Mouse (Mus musculus): ENCODE measurements around the gene Zbp1. TPM values are rescaled to one million over a fixed set of nuclear protein-coding genes. Genes with fewer than 3 reads are reported as not detected.

Zbp1 gene
- polyA plus RNA-seq, 1 experiment from 2014 or later = not detected

GRCm38 (mm10) chr2:173251133-173251532 lies 32.4 kb upstream of the Zbp1 start:
- H3K27ac ChIP-seq (replicated peaks in 1 of 2; ENCODE audit: control insufficient read depth in 1 of 2, insufficient read depth in 1 of 2, low read depth in 2 of 2, low read length in 2 of 2) = peak overlapping the region; percentile 30 to 78; a peak in 3 of 4 replicates
- H3K9ac ChIP-seq (ENCODE audit: low read length) = peak overlapping the region; percentile 58; the same call in 1 of the 2 replicates
- no peak overlapping the region for H3K4me3 ChIP-seq (ENCODE audit: control insufficient read depth in 1 of 2, insufficient read depth in 1 of 2, low read depth in 1 of 2, low read length in 2 of 2)
- no peaks in the 10 kb centered on the region for H3K27me3 ChIP-seq (ENCODE audit: control insufficient read depth, insufficient read depth, low read length)
- H3K4me1 ChIP-seq (ENCODE audit: control insufficient read depth in 2 of 2, insufficient read depth in 2 of 2, low read length in 2 of 2) = peaks cover 80 to 97% of the 10 kb centered on the region in 2 experiments
- no peaks in the 10 kb centered on the region for H3K36me3 ChIP-seq (ENCODE audit: control insufficient read depth, insufficient read depth, low read length)
- no peak for ATAC-seq (ENCODE audit: insufficient number of reproducible peaks, insufficient read depth, low FRiP score, low read depth)
- H3K9me3 ChIP-seq (ENCODE audit: control insufficient read depth, low read length) = no peaks in the 10 kb centered on the region
- whole genome bisulfite sequencing = 42% methylated on average over 7 of the region's 7 CpGs
- peak overlapping the region; percentile 41; the same call in 1 of the 2 replicates for H3K4me2 ChIP-seq (ENCODE audit: low read length)

GRCm38 (mm10) chr2:173250411-173250810 lies 31.7 kb upstream of the Zbp1 start:
- WGBS = 13% methylated on average over 2 of the region's 2 CpGs
- no peak overlapping the region for H3K4me3 ChIP-seq (ENCODE audit: control insufficient read depth in 1 of 2, insufficient read depth in 1 of 2, low read depth in 1 of 2, low read length in 2 of 2)
- H3K9ac ChIP-seq (ENCODE audit: low read length) = peak overlapping the region; percentile 58; the same call in 1 of the 2 replicates
- no peaks in the 10 kb centered on the region for H3K9me3 ChIP-seq (ENCODE audit: control insufficient read depth, low read length)
- no peaks in the 10 kb centered on the region for H3K36me3 ChIP-seq (ENCODE audit: control insufficient read depth, insufficient read depth, low read length)
- peak; percentile 62 for ATAC-seq (ENCODE audit: insufficient number of reproducible peaks, insufficient read depth, low FRiP score, low read depth)
- peak overlapping the region; percentile 41 for H3K4me2 ChIP-seq (ENCODE audit: low read length)
- no peaks in the 10 kb centered on the region for H3K27me3 ChIP-seq (ENCODE audit: control insufficient read depth, insufficient read depth, low read length)
- peaks cover 77 to 96% of the 10 kb centered on the region in 2 experiments for H3K4me1 ChIP-seq (ENCODE audit: control insufficient read depth in 2 of 2, insufficient read depth in 2 of 2, low read length in 2 of 2)
- H3K27ac ChIP-seq (replicated peaks in 1 of 2; ENCODE audit: control insufficient read depth in 1 of 2, insufficient read depth in 1 of 2, low read depth in 2 of 2, low read length in 2 of 2) = peak overlapping the region; percentile 30 to 78

DNA sequence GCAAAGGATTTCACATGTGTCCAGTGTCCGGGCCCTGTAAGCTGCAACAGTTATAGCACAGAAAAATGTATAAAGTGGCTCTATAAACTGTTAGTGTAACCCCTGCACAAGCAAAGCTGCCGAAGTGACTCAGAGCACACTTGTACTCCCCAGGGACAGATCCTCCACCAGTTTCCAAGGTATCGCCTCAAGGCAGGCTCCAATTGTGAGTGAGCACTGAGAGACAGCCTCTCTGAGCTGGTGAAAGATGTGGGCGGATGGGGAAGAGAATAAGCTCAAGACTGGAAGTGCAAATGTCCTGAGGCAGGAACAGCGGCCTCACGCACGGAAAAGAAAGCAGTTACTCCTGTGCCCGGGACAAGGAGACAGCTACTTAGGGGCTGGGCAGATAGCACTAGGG lies 31.2 kb upstream of the Zbp1 start:
- no peak for ATAC-seq (ENCODE audit: insufficient number of reproducible peaks, insufficient read depth, low FRiP score, low read depth)
- Histone ChIP-seq H3K9ac (ENCODE audit: low read length) (no peak overlapping the region; the same call in 1 of the 2 replicates), H3K4me3 (ENCODE audit: control insufficient read depth in 1 of 2, insufficient read depth in 1 of 2, low read depth in 1 of 2, low read length in 2 of 2) (no peak overlapping the region), H3K27ac (replicated peaks in 1 of 2; ENCODE audit: control insufficient read depth in 1 of 2, insufficient read depth in 1 of 2, low read depth in 2 of 2, low read length in 2 of 2) (peak overlapping the region; percentile 30 to 78), H3K36me3 (ENCODE audit: control insufficient read depth, insufficient read depth, low read length) (no peaks in the 10 kb centered on the region), H3K9me3 (ENCODE audit: control insufficient read depth, low read length) (no peaks in the 10 kb centered on the region), H3K4me1 (ENCODE audit: control insufficient read depth in 2 of 2, insufficient read depth in 2 of 2, low read length in 2 of 2) (peaks cover 75 to 92% of the 10 kb centered on the region in 2 experiments), H3K4me2 (ENCODE audit: low read length) (peak overlapping the region; percentile 41; the same call in 1 of the 2 replicates), H3K27me3 (ENCODE audit: control insufficient read depth, insufficient read depth, low read length) (no peaks in the 10 kb centered on the region)
- 58% methylated on average over 8 of the region's 8 CpGs for WGBS

DNA sequence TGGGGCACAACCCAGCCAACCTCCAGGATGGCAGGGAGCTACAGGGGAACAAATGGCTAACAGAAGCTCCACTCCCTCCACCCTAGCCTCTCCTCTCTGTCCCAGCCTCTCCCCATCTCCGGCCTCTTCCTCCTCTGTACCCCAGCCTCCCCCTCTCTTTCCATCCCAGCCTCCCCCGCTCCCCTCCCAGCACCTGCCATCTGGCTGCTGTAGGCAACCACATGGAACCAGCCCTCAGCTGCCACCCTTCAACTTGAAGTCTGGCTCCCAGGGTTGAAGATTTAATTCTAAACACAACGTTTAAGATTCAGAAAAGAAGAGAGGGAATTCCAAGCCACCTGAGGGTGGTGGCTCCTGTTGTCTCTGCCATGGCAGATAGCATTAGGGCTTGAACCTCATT lies 30.7 kb upstream of the Zbp1 start:
- H3K4me2 ChIP-seq (ENCODE audit: low read length) = no peak overlapping the region
- H3K4me3 ChIP-seq (ENCODE audit: control insufficient read depth in 1 of 2, insufficient read depth in 1 of 2, low read depth in 1 of 2, low read length in 2 of 2) = no peak overlapping the region
- WGBS = 49% methylated on average over 3 of the region's 3 CpGs
- H3K9ac ChIP-seq (ENCODE audit: low read length) = no peak overlapping the region
- H3K36me3 ChIP-seq (ENCODE audit: control insufficient read depth, insufficient read depth, low read length) = no peaks in the 10 kb centered on the region
- H3K9me3 ChIP-seq (ENCODE audit: control insufficient read depth, low read length) = no peaks in the 10 kb centered on the region
- no peaks in the 10 kb centered on the region for H3K27me3 ChIP-seq (ENCODE audit: control insufficient read depth, insufficient read depth, low read length)
- no peak overlapping the region for H3K27ac ChIP-seq (replicated peaks in 1 of 2; ENCODE audit: control insufficient read depth in 1 of 2, insufficient read depth in 1 of 2, low read depth in 2 of 2, low read length in 2 of 2)
- H3K4me1 ChIP-seq (ENCODE audit: control insufficient read depth in 2 of 2, insufficient read depth in 2 of 2, low read length in 2 of 2) = peaks cover 70 to 86% of the 10 kb centered on the region in 2 experiments
- no peak for ATAC-seq (ENCODE audit: insufficient number of reproducible peaks, insufficient read depth, low FRiP score, low read depth)

GRCm38 (mm10) chr2:173248822-173249221 lies 30.1 kb upstream of the Zbp1 start:
- Histone ChIP-seq H3K4me3 (ENCODE audit: control insufficient read depth in 1 of 2, insufficient read depth in 1 of 2, low read depth in 1 of 2, low read length in 2 of 2) (no peak overlapping the region), H3K36me3 (ENCODE audit: control insufficient read depth, insufficient read depth, low read length) (no peaks in the 10 kb centered on the region), H3K4me1 (ENCODE audit: control insufficient read depth in 2 of 2, insufficient read depth in 2 of 2, low read length in 2 of 2) (peaks cover 64 to 83% of the 10 kb centered on the region in 2 experiments), H3K27me3 (ENCODE audit: control insufficient read depth, insufficient read depth, low read length) (no peaks in the 10 kb centered on the region), H3K27ac (replicated peaks in 1 of 2; ENCODE audit: control insufficient read depth in 1 of 2, insufficient read depth in 1 of 2, low read depth in 2 of 2, low read length in 2 of 2) (no peak overlapping the region), H3K9ac (ENCODE audit: low read length) (no peak overlapping the region), H3K9me3 (ENCODE audit: control insufficient read depth, low read length) (no peaks in the 10 kb centered on the region), H3K4me2 (ENCODE audit: low read length) (no peak overlapping the region)
- 70% methylated on average over 7 of the region's 7 CpGs for WGBS
- no peak for ATAC-seq (ENCODE audit: insufficient number of reproducible peaks, insufficient read depth, low FRiP score, low read depth)

DNA sequence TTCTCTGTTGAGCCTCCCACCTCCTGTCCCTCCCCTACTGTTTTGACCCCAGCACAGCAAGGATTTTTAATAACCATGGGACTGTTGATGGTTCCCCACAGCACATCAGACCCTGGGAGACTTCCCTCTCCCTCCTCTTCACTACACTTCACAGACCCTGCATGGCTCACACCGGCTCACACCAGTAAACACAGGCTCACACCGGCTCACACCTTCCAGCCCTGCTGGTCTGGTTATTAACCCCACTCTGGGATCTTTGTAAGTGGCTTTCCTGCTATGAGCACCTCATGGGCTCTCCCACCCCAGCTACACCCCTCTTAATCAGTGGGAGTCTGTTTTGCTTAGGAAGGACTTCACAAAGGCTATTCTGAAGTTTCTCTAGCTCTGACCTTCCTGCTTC lies 29.2 kb upstream of the Zbp1 start:
- WGBS = 31% methylated on average over 2 of the region's 2 CpGs
- H3K27me3 ChIP-seq (ENCODE audit: control insufficient read depth, insufficient read depth, low read length) = no peaks in the 10 kb centered on the region
- no peaks in the 10 kb centered on the region for H3K9me3 ChIP-seq (ENCODE audit: control insufficient read depth, low read length)
- no peak overlapping the region for H3K4me3 ChIP-seq (ENCODE audit: control insufficient read depth in 1 of 2, insufficient read depth in 1 of 2, low read depth in 1 of 2, low read length in 2 of 2)
- no peak for ATAC-seq (ENCODE audit: insufficient number of reproducible peaks, insufficient read depth, low FRiP score, low read depth)
- peak overlapping the region in 1 of 2 experiments; percentile 38; a peak in 1 of 4 replicates for H3K27ac ChIP-seq (replicated peaks in 1 of 2; ENCODE audit: control insufficient read depth in 1 of 2, insufficient read depth in 1 of 2, low read depth in 2 of 2, low read length in 2 of 2)
- no peak overlapping the region for H3K9ac ChIP-seq (ENCODE audit: low read length)
- no peaks in the 10 kb centered on the region for H3K36me3 ChIP-seq (ENCODE audit: control insufficient read depth, insufficient read depth, low read length)
- H3K4me1 ChIP-seq (ENCODE audit: control insufficient read depth in 2 of 2, insufficient read depth in 2 of 2, low read length in 2 of 2) = peaks cover 63 to 83% of the 10 kb centered on the region in 2 experiments
- H3K4me2 ChIP-seq (ENCODE audit: low read length) = no peak overlapping the region

- Histone ChIP-seq H3K36me3 (ENCODE audit: control insufficient read depth, insufficient read depth, low read length) (no peaks in the 10 kb centered on the region), H3K4me2 (ENCODE audit: low read length) (no peak overlapping the region), H3K27me3 (ENCODE audit: control insufficient read depth, insufficient read depth, low read length) (no peaks in the 10 kb centered on the region), H3K27ac (replicated peaks in 1 of 2; ENCODE audit: control insufficient read depth in 1 of 2, insufficient read depth in 1 of 2, low read depth in 2 of 2, low read length in 2 of 2) (0 out of 4 replicates have a peak overlapping the region, but pooled peaks of 1 of the 2 experiments have one; percentile 38), H3K4me3 (ENCODE audit: control insufficient read depth in 1 of 2, insufficient read depth in 1 of 2, low read depth in 1 of 2, low read length in 2 of 2) (no peak overlapping the region), H3K9ac (ENCODE audit: low read length) (no peak overlapping the region), H3K9me3 (ENCODE audit: control insufficient read depth, low read length) (no peaks in the 10 kb centered on the region), H3K4me1 (ENCODE audit: control insufficient read depth in 2 of 2, insufficient read depth in 2 of 2, low read length in 2 of 2) (peaks cover 59 to 77% of the 10 kb centered on the region in 2 experiments)
- 15% methylated on average over 2 of the region's 2 CpGs for WGBS
- no peak for ATAC-seq (ENCODE audit: insufficient number of reproducible peaks, insufficient read depth, low FRiP score, low read depth)
Measured at GRCm38 (mm10) chr2:173247197-173247596, 28.5 kb upstream of the Zbp1 start.

- ATAC-seq (ENCODE audit: insufficient number of reproducible peaks, insufficient read depth, low FRiP score, low read depth) = no peak
- no peak overlapping the region for H3K4me2 ChIP-seq (ENCODE audit: low read length)
- H3K9me3 ChIP-seq (ENCODE audit: control insufficient read depth, low read length) = no peaks in the 10 kb centered on the region
- peaks cover 55 to 72% of the 10 kb centered on the region in 2 experiments for H3K4me1 ChIP-seq (ENCODE audit: control insufficient read depth in 2 of 2, insufficient read depth in 2 of 2, low read length in 2 of 2)
- 0 out of 2 replicates have a peak, but pooled peaks cover under 1% of the 10 kb centered on the region for H3K36me3 ChIP-seq (ENCODE audit: control insufficient read depth, insufficient read depth, low read length)
- H3K4me3 ChIP-seq (ENCODE audit: control insufficient read depth in 1 of 2, insufficient read depth in 1 of 2, low read depth in 1 of 2, low read length in 2 of 2) = no peak overlapping the region
- no peak overlapping the region for H3K9ac ChIP-seq (ENCODE audit: low read length)
- no peaks in the 10 kb centered on the region for H3K27me3 ChIP-seq (ENCODE audit: control insufficient read depth, insufficient read depth, low read length)
- WGBS = 57% methylated on average over 8 of the region's 8 CpGs
- no peak overlapping the region for H3K27ac ChIP-seq (replicated peaks in 1 of 2; ENCODE audit: control insufficient read depth in 1 of 2, insufficient read depth in 1 of 2, low read depth in 2 of 2, low read length in 2 of 2)
Measured at GRCm38 (mm10) chr2:173246688-173247087, 28.0 kb upstream of the Zbp1 start.

All from heart, embryonic 14.5 days (tissue).